Mouse (Mus musculus) gonadal fat pad, adult 2 months (tissue): ENCODE measurements at regions not wholly inside any gene's neighbourhood (a gene's known extent, or its start where the extent isn't known, plus 50 kb on each side); places are given as distances from the start of the nearest gene placed in this dataset.

Source experiments
- DNase-seq: peaks from one replicate; pipeline ENCODE4 v3.0.0-alpha.2; 2012; ENCODE audit warnings: low read depth

DNA sequence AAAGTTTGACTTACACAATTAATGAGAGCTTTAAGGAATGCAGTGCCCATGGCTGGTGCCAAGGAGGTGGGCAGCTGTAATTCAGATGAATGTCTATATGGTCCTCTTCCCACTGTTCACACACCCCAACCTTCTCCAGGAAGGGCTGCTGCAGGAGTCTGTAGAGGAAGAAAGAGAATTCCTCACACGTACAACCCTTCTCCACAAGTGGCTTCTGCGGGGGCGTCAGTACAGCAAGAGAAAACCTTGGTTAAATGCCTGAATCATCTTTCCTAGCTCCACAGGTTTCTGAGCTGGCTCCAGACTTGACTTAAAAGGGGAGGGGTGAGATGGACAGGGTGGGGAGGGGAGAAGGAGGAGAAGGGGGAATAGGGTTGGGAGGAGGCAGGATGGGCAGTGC, 306.3 kb downstream of the Tbc1d1 start:
- DNase-seq = no peak

DNA sequence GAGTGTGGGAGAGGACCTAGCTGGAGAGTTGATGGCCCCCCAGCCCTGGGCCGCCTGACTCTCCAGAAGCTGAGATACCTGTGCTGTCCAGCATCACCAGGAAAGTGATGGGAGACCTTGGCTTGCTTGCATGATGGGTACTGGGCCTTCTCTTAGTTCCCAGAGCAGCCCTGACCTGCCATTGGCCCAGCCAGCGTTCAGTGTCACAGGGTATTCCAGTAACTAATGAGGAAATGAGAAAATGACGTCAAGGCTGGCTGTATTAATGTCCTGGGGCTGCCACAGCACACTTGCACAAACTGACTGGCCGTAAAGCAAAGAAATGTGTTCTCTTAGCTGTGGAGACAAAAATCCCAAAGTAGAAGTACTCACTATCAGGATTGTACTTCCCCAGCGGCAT, 307.5 kb downstream of the Tbc1d1 start:
- DNase-seq = no peak

DNA sequence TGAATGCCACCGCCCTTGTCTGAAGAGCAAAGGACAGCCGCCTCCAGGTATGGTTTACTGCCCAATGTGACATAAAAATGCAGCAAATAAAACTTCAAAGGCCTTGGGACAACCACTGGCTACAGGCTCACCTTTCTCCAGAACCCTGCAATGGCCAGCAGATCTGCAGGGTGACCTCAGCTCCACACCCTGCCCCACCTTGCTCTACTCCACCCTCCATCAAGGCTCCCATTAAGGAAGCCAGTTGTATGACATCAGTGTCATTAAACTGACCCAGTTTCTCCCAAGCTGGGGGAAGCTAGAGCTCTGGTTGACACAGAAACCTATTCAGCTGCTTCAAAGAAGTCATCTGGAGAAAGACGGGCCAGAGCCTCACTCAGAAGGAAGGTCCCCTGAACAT, 310.2 kb downstream of the Tbc1d1 start:
- DNase-seq = no peak

DNA sequence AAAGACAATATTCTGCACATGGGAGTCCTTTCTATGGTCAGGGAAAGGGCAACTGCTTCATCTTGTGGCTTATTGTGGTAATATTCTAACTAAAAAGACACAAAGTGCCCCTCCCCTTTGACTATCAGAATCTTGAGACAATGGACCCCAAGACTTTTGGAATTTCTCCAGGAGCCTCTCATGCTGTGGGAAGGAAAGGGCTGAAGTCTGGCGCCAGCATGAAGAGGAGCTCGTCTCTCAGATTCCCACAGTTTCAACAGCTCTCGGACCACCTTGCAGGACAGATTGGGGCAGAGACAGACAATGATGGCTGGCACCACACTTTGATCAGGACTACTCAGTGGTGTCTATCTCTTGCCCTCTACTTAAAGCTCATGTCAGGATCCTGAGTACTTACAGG, 311.8 kb downstream of the Tbc1d1 start:
- no peak for DNase-seq

DNA sequence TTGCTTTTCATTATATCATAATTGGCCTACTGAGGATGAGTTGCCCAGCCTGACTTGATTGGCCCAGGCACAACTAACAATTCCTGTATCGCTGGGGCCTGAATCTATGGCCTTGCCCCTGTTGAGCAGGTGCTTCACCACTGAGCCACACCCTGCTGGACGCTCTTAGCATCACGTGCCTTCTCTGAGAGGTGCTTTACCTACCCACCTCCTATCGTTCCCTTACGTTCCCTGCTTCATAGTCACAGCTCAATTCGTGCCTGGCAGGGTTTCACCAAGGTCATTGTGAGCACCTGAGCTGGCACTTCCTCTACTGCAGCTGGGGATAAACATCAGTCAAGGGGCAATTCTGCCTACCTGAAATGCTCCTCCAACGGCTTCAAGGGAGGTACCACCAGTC, 312.2 kb downstream of the Tbc1d1 start:
- DNase-seq = no peak

DNA sequence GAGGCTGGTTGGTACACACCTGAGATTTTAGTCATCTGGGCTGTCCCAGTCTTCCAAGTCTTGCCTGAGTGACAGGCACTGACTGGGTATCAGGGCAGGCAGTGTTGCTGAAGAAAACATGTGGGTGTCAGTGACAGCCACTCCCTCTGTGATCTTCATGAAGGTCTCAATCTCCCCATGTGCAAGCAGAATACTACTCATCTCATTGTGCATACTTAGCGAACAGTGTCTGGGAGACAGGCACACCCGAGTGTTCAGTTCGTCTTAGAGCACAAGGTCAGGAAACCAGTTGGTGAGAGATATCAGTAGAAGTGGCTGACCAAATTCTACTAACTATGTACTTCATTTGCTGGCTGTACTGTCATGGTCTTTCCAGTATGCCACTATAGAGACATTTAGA, 315.9 kb downstream of the Tbc1d1 start:
- no peak for DNase-seq

DNA sequence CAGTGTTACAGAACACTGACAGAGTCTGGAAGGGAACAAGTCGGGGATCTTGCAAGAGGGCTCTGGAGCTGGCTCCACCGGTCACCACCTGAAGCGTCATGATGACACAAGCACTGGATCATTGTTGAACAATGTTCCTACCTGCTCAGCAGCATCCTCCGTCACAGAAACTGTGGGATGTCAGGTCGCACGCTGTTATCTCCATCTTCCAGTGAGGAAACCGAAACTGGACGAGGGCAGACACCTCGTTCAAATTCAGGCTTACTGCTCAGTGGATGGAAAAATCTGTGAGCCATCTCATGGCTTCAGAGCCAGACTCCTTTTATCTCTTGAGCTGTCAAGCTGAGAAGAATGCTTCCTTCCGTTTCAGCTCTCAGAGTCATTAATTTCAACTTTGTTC, 316.3 kb downstream of the Tbc1d1 start:
- DNase-seq = no peak

DNA sequence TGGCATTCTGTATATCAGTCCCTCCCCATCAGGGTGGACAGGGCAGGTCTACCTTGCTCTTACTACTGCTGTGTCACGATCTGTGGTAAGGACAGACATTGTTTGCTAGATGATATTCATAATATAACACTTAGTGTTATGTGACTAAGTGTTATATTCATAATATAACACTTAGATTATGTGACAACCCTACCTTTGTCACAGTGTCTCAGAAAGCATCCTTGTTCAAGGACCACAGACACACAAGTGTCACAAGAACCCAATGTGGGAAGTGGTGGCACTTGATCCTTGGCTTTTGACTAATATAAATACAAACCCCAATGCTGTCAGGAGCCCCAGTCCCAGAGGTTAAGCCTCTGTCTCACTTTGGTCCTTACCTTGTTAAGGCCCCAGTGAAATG, 318.8 kb downstream of the Tbc1d1 start:
- no peak for DNase-seq

DNA sequence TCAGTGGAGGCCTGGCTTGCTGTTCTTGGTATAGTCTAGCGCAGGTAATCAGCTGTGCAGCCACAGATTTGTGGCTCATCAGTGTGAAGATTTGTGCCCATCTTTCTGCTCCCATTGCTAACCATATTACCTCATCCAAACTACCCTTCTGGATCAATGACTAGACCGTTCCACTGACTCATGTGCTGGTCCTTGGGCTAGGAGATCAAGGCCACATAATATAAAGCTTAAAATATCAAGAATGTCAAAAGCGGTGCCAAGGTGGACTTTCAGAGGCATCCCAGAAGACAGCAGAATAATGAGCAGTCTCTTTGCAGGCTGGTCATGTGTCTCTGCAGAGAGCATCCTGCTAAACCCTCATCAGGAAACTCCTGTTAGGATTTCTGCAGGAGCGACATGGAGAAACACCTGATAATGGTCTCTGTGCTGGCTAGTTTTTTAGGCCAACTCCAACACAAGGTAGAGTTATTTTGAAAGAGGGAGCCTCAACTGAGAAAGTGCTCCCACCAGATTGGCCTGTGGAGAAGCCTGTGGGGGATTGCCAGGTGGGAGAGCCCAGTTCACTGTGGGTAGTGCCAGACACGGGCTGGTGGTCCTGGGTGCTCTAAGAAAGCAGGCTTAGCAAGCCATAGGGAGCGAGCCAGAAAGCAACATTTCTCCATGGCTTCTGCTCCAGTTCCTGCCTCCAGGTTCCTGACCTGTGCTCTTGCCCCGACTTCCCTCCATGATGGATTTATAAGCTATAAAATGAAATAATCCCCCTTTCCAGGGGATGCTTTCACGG, 319.8 kb downstream of the Tbc1d1 start:
- no peak for DNase-seq

DNA sequence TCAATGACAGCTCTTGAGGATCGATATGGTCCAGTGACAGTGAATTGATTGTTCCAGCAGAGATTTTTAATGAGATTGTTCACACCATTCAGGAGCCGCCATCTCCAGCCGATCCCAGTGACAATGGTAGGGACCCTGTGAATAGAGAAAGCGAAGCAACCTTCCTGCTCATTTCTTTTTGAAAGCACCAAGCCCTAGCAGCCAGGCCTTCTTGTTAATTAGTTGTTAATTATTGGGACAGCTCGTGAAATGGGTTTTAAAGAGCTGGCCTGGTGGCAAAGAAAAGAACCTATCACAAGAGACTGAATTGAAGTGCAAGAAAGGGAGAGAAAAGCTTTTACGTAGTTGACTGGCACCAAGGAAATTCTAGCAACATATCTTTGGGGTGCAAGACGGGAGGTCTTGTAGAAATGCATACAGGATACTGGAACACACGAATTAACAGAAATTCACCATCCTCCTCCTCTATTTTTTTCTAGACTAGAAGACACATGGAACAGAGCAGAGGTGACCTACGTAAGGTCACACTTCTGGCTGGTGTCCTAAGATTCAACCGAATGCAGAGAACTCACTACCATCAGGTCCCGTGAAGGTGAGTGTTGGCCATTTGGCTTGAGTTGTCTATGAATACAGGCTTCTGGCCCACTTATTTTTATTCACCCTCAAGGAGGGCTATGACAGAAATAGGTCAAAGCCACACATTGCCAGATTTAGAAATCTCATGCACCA, 320.7 kb downstream of the Tbc1d1 start:
- DNase-seq = no peak

DNA sequence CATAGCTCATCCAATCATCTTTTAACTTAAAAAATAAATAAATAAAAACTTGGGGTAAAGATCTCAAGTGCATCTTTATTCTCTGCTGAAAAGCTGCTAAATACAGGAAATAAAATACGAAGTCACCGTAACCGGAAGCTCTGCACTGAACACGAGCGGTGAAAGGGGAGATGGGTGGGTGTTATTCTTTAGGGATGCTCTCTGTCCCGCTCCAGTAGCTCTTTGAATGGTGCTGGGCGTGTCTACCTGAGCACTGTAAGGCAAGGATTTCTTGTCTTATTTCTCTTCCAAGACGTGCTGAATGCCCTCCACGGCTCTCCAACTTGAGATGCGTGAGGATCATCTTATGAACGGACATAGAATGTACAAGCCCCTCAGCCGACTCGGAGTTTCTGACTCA, 322.0 kb downstream of the Tbc1d1 start:
- no peak for DNase-seq

DNA sequence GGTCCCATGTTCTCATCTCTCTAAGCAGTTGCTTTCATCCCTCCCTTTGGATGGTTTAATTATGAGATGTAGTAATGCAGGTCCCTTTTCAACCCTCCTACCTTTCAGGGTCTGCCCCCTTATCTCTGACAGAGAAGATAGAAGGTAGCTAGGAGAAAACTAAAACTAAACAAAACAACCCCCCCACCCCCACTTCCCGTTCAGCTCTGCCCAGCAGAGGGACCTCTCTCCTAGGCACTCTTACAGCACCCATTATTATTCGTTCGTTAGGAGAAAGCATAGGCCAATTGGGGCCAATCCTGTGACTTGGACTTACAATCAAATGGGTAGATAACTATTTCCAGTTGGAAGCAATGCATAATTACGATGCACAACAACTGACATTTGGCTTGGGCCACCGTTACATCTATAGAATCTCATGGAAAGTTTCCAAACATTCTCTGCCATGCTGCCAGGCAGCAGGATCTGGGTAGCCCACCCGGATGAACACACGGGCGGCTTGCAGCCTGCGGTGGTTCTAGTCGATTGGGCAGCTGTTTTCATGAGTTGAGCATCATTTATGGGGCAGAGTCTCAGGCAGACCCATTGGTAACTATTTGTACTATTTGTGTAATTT, 322.6 kb downstream of the Tbc1d1 start:
- DNase-seq = no peak

DNA sequence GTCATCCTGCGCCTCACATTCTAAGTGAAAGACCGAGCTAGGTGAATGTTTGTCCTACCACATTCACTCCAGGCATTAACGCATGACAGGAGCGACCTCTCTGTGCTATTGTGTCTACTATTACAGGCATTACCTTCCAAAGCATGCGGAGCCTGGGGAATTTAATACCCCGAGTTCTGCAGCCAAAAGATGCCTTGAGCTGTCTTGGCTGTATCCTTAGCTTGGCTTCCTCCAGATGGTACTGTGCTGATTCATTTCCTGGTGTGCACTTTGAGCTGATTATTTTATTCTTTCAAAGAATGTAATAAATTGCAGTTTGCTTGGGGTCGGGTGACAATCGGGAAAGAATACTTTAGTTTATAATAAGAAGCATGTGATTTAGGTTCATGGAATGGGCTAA, 323.2 kb downstream of the Tbc1d1 start:
- no peak for DNase-seq

DNA sequence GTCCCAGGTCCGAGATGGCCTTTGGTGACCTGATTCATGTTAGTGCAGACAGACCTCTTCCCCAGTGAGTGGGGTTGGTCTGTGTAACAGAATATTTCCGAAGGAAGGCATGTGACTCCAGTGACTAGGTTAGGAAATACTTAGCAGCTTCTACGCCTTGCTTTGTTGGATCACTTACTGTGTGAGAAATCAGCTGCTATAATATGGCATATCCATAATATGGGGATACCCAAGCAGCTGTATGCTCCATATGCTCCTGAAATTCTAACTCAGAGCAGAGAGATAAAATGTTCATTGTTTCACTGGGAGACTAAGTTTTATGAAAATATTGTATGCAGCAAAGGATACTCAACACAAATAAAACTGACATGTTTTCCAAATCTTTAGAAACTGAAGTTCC, 318.1 kb upstream of the Klf3 start:
- DNase-seq = no peak

DNA sequence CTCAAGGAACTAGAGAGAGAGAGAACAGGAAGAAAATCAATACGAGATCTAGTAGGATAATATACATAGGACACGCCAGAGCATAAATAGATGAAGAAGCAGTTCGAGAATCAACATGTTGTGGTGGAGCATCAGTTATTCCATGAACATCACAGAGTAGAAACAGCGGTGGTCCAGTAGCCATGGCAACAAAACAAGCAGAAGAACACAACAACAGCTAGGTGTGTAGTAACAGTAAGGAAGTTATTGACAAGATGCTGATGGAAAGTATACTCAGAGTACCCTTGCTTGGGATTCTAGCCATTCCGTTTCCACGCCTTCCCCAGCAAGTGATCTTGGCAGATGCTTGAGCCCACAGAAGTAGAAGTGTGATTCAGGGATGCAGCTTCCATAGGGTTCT, 317.3 kb upstream of the Klf3 start:
- no peak for DNase-seq

DNA sequence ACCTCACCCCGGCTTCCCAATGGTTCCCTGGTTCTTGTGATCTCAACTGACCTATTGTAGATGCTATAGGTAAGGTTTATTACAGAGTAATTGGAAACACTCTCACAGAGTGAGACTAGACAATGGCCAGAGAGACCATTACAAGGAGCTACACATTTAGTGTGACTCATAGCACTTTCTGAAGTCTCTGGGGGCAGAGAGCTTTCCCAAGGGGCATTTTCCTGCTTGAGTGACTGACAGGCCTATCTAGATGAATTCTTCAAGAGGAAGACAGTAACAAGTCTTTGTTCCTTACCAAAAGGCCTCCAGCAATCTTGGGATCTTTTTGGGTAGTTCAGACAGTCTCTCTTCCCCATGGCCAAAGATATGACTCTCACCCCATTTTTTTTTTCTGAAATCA, 316.4 kb upstream of the Klf3 start:
- DNase-seq = no peak

DNA sequence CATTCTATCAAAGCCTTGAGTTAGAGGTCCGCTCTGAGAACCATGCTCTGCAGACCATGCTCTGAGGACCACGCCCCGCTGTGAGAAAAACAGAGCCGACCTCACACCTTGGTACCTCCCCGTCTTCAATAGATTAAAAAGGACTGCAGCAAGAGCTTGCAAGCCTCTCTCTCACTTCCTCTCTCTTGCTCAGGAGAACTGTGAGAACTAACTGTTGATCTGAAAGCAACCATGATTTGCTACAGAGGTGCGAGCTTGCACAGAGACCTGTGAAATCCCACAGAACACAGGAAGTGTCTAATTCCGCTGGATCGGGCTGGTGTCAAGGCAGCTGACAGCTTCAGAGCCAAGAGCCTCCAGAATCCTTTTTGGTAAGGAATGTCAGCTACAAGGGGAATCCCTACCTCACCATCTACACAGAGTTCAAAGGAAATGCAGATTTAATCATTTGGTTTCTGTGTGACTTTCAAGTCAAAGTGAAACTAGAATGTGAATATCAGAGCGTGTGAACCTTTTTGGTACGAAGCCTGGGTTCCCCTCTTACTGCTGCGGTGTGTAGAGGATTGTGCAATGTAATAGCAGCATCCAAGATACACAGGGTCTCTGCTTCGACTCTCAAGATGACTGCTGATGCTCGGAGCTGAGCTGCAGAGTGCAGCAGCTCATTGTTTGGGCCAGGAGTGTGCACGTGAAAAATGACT, 315.3 kb upstream of the Klf3 start:
- DNase-seq = no peak

DNA sequence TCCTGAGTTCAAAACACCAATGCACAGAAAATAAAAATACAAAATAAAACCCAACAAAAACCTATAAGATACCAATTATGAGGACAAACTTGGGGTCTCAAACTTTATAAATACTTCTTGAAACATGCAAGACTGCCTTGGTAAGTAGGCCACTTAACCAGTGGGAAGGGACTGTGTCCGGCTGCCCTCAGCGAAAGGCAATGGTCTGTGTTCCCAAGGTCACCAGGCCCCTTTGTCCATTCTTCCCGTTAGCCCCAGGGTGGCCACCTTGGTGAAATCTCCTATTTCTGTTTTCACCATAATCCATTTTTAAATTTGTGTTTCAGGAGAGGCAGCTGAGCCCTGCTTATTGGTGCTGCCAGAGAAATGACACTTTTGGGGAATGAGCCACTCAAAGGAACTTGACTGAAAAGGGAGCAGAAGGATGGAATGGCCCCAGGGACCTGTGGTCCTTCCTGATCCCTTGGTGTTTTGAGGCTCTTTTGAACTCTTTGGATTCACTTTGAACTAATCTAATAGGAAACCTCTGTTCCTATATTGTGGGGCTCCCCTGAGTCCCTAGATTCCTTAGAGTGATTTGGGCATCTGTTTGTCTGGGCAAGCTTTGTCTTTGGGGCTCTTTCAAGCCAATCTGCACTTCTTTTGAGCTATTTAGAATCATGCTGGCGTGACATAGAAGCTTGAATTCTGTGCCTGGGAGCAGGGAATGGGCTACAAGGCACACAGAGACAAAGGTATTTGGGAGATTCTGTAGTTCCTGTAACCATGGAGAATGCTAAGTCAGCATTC, 313.3 kb upstream of the Klf3 start:
- DNase-seq = no peak

DNA sequence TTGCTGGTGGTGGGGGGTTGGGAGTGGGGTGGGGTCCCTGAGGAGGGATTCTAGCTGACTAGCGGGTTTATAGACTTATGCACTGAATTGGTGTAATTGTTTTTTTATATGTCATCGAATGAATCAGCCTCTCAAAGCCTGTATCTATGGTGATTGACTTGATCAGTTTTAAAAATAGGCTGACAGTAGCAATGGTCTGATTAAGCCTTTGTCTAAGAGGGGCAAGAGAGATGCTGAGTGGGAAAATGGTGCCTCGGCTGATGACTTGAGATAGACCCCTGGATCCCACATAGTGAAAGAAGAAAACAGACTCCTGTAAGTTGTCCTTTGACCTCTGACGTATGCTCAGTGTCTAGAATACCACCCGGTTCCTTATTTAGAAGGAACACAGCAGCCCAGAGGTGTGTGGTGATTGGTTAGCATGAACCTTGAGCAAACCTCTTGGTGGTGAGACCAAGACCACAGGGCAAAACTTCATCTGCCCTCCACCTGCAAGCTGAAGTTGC, 312.7 kb upstream of the Klf3 start:
- no peak for DNase-seq

DNA sequence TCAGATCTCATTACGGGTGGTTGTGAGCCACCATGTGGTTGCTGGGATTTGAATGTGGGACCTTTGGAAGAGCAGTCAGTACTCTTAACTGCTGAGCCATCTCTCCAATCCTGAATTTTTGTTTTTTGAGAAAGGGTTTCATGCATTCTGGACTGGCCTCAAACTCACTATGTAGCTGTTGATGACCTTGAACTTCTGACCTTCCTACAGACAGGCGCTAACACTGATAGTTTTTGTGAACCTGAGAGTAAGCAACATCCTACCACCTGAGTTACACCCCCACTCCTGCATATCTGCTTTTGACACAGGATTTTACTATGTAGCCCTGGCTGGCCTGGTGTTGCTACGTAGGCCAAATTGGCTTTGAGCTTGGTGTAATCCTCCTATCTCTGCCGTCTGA, 308.8 kb upstream of the Klf3 start:
- no peak for DNase-seq

DNA sequence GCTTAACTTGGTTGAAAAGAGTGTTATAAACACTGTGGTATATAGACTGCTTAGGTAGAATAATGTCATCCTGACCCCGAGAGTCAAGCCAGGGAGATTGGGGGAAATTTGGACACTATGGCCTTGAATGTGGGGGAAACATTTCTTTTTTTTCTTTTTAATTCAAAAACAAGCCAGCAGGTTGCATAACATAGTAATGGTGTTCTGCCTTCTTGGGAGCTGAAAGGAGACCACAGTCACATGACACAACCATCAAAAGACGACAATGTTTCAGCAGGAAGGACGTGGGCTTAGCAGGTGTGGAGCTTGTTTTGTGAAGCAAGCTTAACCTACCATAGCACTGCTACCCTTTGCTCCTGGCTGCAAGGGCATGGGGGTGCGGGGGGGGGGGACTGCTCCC, 306.3 kb upstream of the Klf3 start:
- DNase-seq = no peak

DNA sequence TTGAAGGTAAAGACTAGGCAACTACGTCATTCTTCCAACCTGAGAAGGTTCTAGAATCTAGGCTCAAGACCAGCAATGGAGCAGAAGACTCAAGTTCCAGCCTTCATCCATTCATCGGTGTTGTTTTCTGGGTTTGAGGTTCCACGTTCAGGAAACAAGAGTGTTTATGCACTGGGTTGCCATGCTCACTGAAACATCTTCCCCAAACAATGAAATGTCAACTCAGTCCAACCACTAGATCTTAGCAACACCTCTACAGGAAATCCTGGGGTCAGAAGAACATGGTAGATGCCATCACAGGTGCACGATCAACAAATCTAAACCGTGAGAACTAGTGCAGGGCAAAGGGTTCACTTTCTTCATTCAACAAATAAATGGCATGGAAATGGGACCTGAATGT, 304.8 kb upstream of the Klf3 start:
- no peak for DNase-seq
